Mouse (Mus musculus) hindlimb bud, embryonic 11.5 days (tissue): ENCODE data around the gene Wipf2.
"Not testable (repeated sequence)": the region's sequence is repeated elsewhere in the genome, so short reads cannot be mapped to it uniquely, and the experiment has no call there.

Source experiments
- DNase-seq: peaks from one replicate; pipeline ENCODE4 v3.0.0-alpha.2; 2012; ENCODE audit warnings: low read depth, low spot score; ENCODE audit errors: extremely low spot score

The Wipf2 gene

DNA sequence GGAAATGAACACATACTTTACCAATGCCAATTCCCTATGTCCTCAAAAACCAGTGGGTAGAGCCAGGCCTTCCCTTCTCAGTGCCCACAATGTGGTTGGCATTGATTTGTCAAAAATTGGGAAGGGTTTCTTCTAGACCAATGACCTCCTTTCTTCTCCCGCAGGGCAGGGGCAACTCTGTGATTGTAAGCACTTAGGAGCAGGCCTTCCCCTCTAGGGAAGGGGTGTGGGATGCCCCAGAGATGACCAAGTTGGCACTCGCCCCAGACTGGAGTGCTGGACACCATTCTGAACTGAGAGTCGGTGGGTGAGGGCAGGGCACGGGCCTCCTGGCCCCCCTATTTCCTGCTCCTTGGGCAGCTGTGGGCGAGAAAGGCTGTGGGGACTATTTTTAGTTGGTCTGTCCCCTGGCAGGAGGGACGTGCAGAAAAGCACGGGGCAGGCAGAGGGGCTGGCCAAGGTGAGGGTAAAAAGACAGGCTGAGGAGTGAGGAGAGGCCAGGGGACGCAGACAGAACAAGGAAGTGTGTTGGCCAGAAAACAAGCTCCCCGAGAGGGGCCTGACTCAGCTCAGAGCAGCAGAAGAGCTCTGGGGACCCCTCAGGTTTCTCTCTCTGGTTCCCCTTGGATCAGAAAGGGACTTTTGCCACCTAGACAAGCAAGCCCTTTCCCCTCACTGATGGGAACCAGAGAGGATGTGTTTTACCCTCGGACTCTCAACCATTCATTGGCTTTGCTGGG is 67.5 kb downstream of the Wipf2 start:
- no peak for DNase-seq

DNA sequence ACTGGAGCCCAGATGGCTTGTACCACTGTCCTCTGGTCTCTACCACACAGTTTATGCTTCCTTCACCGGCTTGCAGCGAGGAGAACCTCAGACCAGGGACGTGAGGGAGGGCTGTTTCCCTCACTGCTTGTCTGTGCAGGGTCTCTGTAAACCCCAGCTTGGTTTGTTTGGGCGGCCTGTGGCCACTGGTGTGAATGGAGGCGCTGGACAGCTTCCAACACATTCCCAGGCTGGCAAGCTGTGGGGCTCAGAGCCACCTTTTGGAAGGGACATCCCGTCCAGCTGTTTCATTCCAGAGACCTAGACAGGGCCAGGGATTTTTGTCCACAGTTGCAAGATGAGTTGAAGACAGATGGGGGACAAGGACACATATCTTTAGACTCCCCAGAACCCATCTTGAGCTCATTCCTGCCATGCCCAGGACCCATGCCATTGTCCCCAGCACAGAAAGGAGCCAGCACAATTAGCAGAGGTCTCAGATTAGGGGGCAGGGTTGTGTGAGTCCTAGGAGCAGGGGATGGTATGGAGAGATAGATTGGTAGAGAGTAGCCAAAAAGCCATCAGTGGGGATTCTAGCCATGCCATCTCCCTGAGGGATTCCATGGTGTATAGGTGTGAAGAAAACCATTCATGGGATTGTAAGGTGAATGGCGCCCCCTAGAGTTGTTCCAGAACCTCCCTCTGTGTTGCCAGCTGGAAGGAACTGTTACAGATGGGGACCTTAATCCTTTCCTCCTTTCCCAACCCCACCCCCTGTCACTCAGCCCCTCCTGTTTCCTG is 68.3 kb downstream of the Wipf2 start:
- no peak for DNase-seq

DNA sequence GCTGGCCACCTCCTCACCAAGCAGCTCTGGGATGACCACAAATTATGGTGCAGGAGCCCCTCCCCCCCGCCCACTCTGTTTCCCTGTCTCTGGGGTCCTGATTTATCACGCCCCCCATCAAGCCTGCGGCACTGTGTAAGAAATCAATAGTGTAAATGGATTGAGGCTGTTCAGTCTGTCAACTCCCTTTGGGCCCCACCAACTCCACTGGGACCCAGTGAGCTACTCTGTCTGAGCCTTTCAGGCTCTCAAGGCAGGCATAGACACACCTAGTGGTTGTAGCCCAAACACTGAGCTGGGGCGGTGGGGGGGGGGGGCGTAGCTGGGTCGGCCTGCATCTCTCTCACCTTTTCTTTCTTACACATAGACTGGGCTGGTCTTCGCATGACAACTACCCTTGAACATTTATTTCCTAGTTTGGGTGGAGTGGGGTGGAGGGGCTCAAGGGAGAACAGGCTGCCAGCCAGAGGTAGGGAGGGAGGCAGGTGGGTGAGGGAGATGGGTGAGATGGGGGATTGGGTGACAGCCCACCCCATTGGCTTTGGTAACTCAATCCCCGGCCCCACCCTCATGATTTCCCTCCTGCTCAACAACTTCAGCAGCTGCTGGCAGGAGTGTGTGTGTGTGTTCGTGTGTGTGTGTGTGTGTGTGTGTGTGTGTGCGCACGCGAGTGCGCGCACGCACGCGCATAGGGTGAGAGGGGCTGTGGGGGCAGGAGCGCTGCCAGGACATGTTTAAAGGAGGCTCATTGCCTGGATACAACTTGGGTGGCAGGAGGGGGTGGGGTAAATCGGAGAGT is 69.1 kb downstream of the Wipf2 start:
- no peak for DNase-seq

DNA sequence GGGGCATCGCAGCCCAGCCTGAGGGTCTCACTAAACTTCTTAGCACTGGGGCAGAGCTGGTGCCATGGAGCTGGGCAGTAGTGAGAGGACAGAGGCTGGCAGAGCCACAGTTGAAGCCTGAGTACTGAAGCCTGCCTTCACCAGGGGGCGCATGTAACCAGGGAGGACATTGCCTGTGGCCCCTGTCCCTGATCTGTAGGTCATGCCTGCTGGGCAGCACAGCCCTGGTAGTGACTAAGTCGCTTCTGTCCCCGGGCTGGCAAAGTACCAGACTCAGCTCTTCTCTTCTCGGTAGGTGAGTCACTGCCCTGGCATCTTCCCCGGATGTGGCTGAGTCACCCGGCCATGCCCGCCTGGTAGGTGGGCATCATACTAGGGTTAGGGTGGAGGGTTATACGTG is 69.7 kb downstream of the Wipf2 start:
- DNase-seq, result no peak

DNA sequence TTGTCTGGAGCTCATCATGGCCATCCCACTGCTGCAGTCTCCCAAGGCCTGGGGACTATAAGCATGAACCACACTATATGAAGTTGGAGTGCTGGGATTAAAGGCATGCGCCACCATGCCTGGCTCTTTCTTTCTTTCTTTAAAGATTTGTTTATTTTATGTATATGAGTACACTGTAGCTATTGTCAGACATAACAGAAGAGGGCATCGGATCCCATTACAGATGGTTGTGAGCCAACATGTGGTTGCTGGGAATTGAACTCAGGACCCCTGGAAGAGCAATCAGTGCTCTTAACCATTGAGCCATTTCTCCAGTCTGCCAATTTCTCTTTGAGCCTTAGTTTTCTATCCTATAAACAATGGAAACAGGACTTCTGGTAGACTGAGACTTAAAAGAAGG is 70.4 kb downstream of the Wipf2 start:
- not testable (repeated sequence) for DNase-seq

DNA sequence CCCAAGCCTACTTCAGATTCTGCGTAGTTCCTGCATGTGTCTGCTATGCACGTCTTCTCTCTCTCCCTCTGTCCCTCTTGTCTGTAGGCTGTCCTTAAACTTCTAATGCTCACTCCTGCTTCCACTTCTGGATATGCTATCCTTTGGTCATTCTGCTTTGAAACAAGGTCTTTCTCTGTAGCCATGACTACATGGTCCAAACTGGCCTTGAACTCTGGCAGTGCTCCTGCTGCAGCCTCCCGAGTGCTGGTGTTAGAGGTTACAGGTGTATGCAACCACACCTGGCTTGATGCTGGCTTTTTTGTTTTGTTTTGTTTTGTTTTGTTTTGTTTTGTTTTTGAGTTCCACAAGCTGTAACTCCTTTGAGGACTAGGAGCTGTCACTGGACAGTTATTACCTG is 70.9 kb downstream of the Wipf2 start:
- no peak for DNase-seq

DNA sequence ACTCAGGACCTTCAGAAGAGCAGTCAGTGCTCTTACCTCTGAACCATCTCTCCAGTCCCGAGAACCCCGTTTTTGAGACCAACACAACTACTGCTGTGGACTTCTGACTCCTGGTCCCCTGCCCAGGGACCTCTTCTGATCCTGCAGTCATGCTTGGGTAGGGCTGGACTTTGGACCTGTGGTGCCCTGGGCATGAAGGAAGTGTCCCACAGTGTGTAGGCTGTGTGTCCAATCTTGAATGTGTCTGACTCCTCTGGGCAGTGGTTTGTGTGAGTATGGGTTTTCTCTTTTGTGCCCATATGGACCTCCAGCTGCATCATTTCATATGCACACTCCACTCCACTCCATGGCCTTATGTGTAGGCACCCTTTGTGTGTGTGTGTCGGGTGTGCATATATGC is 71.7 kb downstream of the Wipf2 start:
- DNase-seq, result no peak

DNA sequence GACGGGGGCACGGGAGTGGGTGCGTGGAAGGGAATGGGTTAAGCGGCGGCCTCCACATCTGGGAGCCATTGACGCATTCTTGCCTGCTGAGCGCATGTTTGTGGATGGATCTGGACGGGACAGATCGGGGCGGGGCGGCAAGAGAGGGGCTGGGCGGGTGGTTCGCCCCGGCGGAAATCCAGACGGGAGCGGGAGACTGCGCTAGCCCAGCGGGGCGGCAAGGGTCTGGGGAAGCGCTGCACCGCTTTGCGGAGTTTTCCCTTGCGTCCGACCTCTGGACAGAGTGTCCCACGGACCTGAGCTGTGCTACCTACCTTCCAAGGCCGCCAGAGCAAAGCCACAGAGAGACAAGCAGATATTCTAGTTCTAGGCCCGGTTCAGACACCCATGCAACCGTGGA is 72.7 kb downstream of the Wipf2 start:
- DNase-seq, result no peak

DNA sequence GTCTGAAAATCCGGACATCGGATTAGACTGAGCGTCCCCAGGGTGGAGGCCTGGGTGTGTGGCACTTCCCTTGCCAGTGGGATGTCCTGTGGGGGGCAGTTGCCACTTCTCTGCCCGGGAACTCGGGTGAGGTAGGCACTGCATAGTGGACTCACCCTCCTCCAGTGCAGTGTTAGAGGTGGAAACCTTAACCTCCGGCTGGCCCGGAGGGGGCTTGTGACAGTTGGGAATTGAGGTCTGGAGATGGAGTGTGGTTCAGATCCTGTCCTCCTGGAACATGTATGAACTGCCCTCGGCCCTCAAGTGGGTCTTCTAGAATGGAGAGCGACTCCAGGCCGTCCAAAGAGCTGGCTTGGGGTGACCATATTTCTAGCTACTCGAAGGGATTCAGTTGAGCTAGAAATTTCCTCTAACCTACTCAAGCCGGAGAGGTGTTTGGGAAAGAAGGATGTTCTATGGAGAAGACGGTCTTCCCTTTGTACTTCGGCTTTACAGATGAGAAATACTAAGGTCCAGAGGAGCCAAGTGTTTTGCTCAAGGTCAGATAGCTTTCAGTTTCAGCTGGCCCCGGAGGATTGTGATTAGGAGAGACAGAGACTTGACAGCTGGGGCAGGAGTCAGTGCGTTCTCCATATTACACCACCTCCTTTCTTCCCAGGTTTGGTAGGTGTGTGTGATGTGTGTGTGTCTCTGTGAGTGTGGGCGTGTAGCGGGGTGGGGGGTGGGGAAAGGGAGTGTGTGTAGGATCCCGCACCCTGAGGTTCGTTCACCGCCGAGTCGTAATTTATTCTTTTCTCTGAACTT is 73.4 kb downstream of the Wipf2 start:
- DNase-seq, result no peak

DNA sequence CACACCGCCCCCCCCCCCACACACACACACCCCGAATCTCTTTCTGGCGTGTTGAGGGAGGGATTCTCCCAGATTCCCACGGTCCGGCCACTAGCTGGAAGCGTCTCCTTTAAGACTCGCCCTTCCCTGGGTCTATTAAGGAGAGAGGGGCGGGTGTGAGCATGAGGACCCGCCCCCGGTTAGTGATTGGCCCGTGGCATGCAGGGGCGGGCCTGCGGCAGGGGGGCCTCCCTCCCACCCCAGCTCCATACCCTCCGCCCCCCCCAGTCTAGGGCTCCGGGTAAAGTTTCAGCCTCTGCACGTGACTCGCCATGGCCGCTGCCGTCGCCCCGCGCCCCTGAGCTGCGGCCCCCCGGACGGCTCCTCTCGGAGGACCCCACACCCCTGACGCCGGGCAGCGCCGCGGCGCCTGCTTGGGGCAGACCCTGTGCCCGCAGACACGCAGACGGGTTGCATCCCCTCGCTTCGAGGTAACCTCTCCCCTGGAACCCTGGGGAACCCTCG is 74.0 kb downstream of the Wipf2 start:
- DNase-seq, result no peak

DNA sequence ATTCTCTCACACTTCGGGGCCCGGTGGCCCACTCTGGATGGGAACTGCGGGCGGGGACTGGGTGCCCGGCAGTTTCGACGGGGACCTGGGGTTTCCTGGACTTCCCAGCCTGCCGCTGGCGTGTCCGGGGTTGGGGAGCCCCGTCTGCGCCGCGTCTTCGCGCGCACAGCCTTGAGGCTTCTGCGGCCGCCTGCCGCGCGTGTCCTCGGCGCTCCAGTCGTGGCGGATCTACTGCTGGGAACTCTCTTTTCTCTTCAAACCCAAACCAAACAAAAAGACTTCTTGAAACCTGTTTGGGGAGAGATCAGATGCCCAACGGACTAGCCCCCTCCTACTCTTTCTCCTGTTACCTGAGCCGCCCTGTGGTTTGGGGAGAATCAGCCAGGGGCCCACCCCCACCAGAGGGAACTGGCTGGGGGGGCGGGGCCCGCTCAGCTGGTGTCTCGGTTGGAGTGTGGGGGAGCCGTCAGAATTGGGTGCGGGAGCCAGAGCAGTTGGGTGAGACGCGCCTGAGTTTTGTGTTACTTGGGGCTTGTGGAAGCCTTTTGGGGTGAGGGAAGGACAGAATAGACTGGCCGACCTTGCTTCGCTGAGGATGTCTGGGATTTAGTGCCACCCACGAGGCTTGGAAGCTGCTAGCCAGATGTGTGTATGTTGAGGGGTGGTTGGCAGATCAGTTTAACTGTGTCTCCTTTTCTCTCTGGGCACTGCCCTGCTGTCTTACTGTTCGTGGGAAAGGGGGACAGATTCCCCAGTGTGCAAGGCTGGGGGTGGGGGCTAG is 74.7 kb downstream of the Wipf2 start:
- DNase-seq, result no peak

DNA sequence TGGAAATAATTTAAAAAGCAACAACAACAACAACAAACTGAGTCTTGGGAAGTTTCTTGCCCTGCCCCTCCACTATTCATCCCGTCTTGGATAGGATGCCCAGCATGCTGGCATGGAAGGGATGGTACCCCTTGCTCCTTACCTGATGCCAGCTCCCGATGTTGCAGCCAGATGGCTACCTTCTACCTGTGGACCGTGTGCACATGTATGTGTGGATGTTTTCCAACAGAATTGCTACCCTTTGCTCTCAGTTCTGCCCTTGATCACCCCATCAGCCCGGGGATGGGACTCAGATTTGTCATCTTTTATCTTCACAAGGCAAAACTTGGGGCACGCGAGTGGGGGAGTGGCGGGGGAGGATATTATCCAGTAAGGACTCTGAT is 75.3 kb downstream of the Wipf2 start:
- DNase-seq, result no peak

DNA sequence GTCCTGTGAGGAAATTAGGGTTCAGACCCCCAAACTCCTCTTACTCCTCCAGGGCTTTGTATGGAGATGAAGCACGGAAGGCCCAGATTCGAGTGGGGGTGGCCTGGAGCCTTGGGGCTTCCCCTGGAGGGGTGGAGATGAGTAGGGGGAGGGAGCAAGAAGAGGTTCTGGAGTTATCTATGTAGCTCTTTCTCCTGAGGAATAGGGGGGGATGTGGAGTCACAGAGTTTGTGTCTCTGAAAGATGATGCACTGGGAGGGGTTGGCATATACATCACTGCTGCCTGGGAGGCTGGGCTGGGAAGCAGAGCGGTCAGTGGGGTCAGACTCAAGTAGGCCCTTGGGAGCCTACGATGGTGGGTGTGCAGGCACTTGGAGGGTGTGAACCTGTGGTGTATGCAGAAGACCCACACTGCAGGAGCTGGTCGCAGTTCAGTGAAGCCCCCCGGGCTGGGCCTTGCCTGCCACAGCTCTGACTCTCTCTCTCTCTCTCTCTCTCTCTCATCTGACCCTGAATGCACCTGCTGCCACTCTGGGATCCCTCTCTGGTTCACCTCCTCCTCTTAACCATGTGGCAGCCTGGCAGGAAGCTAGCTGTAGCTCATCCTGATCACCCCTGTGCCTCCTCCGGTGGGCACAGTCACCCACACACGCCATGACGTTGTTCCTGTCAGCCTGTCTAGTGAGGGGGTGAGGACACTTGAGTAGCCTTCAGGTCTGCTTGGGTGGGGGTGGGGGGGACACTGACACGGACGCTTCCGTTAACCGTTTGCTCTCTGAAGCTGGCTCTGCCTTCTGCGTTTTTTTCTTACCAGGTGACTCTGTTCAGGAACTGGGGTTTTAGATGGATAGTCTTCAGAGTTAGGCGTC is 75.9 kb downstream of the Wipf2 start:
- DNase-seq, result no peak

DNA sequence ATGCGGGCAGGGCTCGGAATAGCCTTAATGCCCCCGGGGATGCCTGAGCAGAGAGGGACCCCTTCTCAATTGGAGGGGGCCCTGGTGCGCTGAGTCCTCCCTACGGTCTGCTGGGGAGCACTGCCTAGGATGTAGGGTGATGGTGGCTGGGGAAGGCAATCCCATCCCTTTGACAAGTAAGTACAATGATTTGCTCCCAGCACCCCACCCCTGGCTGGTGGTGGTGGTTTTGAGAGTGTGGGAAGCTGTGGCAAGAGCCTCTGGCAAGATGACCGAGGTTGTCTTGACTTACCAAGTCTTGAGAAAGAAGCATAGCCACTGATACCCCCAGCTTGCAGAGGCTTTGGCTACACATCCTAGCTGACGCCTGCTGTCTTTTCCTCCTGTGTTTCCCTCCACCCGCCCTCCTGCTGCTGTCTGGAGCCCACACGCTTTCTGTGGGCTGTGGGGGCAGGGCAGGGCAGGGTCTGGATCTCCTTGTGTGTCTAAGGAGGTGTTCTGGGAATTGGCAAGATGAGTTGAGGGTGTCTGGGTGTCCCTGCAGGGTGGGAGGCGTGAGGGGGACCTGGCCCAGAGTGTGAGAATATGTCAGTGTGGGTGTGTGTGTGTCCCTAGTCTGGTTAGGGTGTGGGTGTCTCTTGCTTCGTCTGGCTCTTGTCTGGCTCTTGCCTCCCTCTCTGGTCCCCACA is 76.7 kb downstream of the Wipf2 start:
- no peak for DNase-seq

DNA sequence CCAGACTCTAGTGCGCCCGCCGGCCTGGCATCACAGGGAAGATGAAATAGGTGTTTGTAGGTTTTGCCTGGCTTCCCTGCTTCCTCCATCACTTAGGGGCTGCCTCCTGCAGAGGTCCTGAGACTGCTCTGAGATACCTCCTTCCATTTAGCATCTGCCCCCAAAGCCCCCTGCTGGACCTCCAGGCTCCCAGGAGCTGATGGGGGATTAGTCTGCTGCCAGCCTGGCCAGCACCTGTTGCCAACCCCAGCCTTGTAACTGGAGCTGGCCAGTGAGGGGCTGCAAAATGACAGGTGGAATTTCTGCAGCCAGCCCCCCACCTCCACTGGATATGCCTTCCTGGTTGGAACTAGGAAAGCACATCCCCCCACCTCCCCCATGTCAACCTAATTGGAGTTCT is 77.3 kb downstream of the Wipf2 start:
- DNase-seq, result no peak

DNA sequence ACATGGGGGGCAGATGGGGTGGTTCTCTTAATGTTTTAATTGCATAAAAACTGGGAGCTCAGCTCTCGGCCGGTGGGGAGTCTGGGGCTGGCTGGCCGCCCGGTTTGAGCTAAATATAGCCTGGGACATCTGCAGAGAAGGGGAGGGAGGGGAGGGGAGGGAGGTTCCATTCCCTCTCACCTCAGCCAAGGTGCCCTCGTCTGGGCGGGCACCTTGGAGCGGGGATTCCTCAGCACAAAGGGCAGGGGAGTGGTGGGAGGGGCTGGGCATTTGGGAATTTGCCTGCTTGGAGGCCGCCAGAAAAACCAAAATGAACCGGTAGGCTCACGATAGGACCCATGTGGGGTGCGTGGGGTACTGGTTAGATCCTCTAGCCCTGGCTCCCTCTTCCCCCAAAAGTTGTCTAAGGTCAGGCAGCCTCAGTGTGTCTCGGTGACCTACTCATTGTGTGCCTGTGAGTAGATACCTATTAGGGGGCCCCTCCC is 77.9 kb downstream of the Wipf2 start:
- DNase-seq, result no peak

DNA sequence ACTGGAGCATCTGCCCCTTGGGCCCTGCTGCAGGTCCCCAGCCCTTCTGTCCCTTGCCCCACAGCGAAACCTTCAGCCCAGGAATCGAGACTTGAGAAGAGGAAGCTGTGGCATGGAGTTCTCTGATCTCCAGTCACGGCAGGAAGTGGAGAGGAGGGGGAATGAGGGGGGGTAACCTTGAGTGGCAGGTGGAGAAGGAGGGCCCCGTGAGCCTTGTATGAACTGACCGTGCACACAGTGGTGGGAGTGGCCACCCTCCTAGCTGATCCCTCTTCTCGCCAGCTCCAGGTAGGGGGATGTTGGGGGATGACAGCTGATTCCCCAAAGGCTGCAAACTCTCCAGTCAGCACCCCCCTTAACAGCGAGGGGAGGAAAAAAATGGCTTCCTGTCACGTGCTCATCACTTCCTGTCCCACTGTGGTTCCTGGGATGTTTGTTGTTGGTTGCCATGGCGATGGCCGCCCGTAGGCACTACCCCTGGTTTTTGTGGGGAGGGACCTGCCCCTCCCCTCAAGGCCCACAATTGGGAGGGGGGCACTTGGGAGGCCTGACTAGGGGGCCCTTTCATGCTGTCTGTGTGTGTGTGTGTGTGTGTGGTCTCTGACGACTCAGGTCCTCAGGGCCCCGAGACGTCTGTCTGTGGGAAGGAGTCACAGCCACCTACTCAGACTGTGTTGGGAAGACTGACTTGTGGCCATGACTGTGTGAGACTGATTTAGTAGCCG is 78.5 kb downstream of the Wipf2 start:
- DNase-seq, result no peak

DNA sequence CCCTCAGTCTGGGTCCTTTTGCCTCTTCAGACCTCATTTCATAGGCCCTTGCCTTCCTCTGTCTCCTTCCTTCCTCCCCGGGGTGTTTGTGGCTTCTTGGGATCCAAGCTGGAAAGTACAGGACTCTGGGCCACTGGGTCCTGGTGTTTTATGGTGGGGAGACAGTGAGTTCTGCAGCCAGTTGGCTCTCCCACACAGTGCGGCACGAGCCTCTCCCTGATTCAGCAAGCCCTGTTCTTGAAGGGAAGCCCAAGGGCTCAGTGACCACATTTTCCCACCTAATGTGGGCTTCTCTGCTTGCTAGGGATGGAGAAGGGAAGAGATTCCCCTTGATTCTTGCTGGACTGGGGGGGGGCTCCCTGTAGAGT is 79.1 kb downstream of the Wipf2 start:
- DNase-seq, result no peak
